Mouse (Mus musculus) natural killer cell, adult 2 months (primary cell): ENCODE results near the gene Ndufv1.
"Not testable (repeated sequence)": the region's sequence is repeated elsewhere in the genome, so short reads cannot be mapped to it uniquely, and the experiment has no call there.

Source experiments
- DNase-seq, 2 experiments: peaks; one replicate each; pipeline ENCODE4 v3.0.0; 2022; ENCODE audit warnings: low spot score in 2 of 2

Ndufv1 gene

DNA sequence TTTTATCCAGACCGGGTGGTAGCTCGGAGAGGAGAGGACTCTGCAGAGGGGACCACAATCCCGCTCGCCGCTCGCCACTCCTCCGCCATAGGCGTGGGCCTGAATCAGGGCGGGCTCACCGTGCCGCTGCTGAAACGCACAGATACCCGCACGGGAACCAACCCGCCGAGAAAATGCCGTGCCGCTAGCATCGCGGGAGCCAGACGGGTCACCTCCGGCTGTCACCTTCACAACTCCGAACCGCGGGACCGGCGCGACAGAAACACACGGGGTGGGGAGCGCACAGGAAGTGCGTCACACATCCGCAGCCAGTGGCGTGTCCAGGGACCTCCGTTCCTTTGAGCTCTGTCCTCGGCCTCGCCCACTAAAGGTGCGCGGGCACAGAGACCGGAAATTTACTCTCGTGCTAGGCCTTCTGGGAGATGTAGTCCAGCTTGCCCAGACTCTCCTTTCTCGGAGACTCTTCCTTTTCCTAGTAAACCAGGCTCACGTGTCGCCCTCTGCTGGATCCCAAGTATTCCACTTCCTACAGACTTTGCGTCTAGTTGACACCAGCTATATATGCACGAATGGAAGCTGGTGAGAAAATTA, at the start of gene Ndufv1:
Gene Ndufv1, minus strand, starts transcription at position 375 of the 591 bp plus-strand sequence.
- peak; percentile 94 to 95 for DNase-seq

DNA sequence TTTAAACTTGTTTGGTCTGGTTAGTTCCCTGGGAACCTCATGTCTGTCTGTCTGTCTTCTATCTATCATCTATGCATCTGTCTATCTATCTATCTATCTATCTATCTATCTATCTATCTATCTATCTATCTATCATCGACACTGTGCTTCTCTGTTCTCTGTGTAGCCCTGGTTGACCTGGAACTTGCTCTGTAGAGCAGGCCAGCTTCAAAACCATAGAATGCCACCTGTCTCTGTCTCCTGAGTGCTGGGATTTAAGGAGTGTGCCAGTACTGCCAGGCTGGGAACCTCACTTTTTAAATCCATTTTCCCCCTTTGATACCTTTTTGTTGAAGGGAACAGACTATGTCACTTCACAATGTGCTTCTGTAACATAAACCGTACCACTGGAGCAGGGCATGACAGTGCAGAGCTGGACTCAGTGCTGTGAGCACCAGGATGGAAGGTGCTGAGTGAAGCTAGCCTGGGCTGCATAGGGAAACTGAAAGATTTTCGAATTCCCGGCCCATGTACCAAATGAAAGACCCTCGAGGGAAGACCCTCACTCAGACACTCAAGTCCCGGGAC, 48.4 kb upstream of the Ndufv1 start:
- no peak for DNase-seq

DNA sequence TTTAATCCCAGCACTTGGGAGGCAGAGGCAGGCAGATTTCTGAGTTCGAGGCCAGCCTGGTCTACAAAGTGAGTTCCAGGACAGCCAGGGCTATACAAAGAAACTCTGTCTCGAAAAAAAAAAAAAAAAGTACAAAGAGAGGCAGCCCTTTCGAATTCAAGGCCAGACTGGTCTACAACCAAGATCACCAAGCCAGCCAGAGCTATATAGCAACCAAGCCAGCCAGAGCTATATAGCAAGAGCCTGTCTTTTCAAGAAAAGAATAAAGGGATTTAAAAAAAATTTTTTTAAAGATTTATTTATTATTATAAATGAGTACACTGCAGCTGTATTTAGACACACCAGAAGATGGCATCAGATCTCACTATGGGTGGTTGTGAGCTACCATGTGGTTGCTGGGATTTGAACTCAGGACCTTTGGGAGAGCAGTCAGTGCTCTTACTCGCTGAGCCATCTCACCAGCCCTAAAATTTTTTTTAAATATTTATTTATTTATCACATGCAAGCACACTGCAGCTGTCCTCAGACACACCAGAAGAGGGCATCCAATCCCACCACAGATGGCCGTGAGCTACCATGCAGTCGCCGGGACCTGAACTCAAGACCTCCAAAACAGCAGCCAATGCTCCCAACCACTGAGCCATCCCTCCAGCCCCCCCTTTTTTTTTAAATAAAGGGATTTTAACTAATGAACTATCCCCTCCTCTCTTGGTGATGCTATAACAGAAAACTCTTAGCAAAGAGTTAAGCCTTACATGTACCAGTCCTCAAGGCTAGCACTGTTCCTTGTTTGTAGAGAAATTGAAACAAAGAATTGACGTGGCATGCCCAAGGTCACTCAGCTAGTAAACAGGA, 47.7 kb upstream of the Ndufv1 start:
- DNase-seq: not testable (repeated sequence)

DNA sequence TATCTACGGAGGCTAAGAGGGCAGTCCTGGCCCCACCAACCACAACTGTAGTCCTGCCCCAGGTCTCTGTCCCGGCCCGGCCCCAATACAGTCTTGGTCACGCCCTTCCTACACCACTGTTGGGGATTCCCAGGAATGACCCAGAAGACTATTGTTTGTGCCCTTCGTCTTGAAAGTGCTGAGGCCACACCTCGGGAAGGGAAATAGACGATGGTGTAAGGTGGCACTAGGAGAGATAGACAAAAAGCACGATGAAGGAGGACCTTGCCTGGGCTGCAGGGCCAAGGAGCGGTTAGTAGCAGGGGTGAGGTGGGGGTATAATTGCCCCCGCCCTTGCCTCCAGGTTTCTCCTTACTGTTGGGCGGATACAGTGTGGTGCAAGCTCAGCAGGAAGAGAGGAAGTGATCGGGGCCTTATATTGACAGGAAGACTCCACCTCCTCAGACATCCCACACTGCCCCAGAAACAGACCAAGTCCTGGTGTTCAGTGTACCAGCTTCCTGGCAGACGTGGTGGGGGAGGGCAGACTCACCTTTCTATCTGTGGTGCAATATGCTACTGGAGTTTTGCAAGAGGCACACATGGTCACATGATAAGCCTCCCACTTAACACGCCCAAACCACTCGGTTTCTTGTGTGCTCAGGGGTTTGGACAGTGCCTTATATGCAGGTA, 46.6 kb upstream of the Ndufv1 start, which contains the start of gene Gstp3:
Gene Gstp3, minus strand, starts transcription at position 501 of the 672 bp plus-strand sequence.
- DNase-seq: peak in 1 of 2 experiments; percentile 20

DNA sequence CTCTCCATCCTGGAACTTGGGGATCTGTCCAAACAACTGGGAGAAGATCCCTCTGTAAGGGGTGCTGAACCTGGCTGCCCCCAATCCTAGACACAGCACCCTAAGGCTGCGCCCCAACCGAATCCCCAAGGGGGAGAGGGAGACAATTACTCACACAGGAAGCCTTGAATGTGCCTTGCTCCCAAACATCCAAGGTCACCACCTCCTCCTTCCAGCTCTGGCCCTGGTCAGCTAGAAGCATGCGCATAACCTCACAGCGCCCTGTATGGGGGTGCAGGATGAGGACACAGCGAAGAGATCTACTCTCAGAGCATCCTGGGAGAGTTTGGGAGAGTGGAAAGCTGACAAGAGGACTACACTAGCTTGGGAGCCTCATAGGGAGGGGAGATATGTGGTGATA, 46.0 kb upstream of the Ndufv1 start:
- DNase-seq: no peak

DNA sequence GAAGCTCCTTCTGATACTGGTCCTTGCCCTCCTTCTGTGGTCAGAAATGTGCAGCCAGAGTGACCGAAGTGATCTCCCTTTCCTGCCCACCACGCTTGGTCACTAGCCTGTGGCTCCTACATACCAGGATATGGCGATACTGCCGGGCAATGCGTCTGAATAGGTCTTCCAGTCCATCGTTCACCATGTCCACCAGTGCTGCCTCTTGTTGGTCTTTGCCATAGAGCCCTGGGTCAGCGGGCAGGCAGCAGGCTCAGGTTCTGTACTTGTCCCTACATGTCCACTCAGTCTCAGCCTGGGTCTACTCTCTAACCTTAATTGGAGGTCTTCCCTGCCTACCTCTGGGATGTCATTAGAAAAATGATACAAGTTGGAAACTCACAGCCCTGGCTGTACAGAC, 45.4 kb upstream of the Ndufv1 start:
- no peak for DNase-seq

DNA sequence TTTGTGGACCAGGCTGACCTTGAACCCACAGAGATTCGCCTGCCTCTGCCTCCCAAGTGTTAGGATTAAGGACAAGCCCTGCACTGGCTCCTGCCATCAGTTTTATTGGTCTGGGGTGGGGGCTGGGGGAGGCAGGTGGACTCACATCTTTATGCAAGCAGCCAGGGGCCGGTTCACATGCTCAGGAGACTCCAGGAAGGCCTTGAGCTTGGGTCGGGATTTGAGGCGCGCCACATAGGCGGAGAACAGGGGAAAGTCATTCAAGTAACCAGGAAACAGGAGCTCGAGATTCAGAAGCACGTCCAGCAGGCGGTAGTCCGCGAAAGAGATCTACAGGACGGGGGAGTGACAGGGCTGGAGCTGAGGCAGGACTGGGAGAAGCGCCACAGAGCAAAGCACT, 44.8 kb upstream of the Ndufv1 start:
- DNase-seq: no peak

DNA sequence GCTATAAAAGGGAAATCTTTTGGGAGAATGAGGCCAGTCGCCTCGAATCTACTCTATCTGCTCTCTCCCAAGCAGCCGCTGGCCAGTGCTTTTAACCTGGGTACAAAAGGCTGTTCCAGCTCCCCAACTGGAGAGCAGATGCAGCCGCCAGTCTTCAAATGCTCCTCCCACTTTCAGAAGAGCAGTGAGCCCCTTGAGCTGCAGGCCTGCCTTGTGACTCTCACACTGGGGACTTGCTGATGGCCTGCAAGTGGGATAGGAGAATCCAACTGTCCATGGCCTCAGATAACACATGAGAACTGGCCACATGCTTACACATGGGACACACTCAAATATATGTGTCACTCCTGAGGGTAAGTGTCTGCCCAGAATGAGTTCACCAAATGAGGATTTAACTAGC, 44.1 kb upstream of the Ndufv1 start:
- no peak for DNase-seq

DNA sequence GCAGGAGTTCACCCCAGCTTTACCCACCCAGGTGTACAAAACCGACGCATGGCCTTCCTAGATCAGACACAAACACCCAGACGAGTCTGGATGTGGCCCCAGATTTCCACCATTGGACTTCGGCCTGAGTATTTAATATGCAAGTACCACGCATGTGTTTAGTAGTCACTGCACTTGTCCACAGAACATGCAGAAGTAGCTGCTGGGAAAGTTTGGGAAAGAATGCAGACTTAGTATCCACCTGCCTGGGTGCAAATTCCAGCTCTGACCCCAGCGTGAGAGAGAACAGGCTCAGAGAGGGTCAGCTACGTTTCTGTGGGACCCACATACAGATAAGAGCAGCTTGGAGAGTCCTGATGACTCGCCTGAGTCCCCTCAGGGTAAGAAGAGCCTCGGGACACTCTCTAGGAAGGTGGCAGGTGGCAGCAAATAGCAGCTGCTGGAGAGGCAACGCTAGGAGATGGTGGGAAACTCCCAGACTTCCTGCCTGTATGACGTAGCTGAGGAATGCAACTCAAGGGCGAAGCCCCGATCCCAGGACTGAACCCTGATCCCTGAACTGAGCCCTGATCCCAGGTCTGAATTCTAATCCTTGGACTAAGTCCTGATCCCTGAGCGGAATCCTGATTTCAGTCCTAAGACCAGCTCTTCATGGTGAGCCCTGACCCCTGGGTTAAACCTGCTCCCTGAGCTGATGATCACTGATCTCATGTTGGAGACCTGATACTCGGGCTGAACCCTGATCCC, 43.5 kb upstream of the Ndufv1 start:
- no peak for DNase-seq

DNA sequence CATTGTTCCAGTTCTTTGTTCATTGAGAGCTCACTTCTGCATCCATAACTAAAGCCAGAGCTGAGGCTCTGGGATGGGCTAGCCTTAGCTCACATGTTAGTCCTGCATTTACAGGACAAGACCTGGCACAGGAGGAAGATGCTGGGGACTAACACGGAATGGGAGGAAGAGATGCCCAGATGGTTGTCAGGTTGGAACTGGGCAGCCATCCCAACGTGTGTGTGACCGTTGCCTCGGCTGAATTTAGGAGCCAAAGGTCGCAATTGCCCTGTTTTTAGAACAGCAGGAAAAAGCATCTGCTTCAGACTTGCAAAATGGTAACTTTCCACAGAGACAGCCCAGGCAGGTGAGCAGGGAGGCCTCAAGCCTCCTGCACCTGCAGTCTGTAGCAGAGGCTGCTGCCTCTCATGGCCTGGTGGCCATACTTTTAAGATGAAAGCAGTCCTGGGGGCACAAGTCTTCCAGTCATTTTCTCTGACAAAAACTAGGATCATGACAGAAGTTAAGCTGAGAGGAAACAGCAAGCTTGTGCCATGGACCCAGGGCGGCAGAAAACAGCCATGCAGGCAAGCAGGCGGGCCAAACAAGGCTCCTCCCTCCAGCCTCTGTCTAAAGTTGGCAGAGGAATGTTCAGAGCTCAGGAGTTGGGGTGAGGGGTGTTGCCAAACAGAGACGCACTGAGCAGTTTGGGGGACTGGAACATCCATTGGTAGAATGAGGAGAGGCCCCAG, 42.8 kb upstream of the Ndufv1 start:
- no peak for DNase-seq

DNA sequence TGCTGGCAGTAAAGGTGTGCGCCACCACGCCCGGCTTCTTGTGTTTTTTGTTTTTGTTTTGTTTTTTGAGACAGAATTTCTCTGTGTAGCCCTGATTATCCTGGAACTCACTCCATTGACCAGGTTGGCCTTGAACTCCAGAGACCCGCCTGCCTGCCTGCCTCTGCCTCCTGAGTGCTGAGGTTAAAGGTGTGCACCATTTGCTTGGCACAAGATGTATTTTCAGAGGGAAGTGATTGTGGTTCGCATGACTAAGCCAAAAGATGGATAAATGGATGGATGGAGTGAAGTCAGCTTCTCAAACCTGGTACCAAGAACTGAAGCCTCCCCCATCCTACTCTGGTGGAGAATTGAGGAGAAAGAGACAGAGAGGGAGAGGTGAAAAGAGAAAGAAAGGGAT, 42.0 kb upstream of the Ndufv1 start:
- no peak for DNase-seq

DNA sequence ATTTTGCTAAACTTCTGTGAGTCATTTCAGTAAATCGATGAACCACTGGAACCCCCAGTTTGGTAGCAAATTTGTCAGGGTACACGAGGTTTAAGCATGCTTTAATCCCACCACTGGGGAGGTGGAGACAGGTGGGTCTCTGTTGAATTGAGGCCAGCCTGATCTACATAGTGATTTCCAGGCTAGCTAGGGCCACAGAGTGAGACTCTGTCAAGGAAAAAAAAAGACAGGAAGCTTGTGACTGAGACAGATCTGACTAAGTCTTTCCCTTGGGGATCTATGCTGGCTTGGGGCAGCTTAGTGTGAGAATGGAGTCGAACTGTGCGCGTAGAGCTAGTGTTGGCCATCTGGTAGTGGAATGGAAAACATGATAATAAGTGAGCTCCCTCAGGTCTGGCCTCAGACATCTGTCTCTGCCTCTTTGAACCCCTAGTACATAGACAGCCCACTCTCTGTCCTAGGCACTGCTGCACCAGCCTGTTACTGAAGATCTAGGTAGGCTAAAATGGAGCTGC, 40.0 kb upstream of the Ndufv1 start:
- no peak for DNase-seq

DNA sequence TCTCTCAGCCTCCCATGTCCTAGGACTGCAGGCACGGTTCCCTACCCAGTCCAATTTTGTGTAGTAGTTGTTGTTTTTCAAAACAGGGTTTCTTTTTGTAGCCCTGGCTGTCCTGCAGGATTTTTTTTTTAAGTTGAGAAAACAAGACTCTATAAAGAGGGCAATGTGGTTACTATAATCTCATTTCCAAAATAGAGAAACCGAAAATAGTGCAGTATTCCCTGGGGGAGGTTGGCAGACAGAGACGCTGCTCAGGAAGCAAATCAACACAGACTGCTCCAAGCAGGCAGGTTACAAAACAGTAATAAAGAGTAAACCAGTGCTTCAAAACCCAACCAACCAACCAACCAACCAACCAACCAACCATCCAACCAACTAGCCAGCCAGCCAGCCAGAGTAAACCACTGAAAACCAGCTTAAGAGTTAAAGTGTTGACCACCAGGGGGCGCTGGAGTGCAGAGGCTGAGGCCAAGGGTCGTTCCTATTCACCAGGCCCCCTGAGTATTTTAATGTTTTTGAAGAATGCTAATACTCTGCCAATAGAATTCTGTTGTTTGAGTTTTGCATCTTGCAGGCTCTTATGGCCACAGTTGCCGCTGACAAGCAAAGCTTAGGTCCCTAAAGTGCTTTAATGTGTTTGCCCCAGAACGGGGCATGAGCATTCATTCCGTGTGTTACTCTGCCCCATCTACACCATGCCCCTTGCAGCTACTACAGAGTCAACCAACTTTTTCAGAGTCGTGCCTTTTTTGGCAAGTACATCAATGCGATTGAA, 39.3 kb upstream of the Ndufv1 start:
- peak; percentile 56 to 77 for DNase-seq

DNA sequence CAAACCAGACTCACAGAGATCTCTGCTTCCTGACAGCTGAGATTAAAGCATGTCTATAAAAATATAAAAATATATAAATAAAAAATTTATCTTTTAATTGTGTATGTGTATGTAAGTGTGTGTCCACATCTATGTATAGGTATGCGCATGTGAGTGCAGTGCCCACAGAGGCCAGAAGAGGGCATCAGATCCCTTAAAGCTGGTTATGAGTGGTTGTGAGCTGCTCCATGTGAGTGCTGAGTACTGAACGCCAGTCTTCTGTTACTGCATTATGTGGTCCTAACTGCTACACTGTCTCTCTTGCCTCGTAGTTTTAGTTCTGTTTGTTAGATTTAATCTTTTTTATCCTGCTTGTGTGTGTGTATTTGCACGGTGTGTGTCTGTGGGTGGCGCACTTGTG, 38.4 kb upstream of the Ndufv1 start:
- DNase-seq: no peak

DNA sequence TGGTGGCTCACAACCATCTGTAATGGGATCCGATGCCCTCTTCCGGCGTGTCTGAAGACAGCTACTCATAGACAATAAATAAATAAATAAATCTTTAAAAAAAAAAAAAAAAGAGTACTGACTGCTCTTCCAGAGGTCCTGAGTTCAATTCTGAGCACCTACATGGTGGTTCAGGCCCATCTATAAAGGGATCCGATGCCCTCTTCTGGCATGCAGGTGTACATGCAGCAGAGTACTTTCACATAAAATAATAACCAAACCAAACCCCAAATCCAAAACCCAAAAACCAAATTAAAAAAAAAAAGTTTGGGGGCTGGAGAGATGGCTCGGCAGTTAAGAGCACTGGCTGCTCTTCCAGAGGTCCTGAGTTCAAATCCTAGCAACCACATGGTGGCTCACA, 36.5 kb upstream of the Ndufv1 start:
- not testable (repeated sequence) for DNase-seq

DNA sequence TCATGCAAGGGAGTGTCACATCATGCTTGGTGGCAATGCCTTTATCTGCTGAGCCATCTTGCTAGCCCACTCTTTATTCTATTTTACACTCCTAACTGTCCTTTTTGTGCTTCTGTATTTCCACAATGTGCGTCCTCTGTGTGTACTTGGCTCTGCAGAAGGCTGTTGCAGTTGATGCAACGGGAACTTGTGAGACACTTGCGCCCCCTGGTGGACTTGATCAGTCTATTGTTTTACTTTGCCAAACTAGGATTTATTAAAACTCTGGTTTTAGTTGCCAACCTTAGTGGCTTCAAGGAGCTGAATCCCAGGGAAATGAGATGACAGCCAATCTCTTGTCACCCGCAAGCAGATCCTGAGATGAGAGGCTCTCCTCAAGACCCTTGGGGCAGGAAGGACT, 35.3 kb upstream of the Ndufv1 start:
- peak; percentile 78 to 86 for DNase-seq

DNA sequence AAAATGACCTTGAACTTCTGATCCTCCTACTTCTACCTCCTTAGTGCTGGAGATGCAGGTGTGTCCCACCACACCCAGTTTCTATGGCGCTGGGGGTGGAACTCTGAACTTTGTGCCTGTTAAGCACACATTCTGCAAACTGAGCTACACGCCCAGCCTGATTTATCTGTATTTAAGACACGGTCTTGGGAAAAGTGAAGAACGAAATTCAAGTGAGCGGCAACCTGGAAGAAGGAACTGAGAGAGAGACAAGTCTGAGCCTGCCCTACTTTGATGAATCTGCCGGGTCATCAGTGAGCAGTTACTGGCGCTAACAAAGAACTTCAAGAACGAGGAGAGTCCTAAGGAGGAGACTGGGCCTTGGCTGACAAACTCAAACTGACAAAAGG, 34.3 kb upstream of the Ndufv1 start:
- no peak for DNase-seq

DNA sequence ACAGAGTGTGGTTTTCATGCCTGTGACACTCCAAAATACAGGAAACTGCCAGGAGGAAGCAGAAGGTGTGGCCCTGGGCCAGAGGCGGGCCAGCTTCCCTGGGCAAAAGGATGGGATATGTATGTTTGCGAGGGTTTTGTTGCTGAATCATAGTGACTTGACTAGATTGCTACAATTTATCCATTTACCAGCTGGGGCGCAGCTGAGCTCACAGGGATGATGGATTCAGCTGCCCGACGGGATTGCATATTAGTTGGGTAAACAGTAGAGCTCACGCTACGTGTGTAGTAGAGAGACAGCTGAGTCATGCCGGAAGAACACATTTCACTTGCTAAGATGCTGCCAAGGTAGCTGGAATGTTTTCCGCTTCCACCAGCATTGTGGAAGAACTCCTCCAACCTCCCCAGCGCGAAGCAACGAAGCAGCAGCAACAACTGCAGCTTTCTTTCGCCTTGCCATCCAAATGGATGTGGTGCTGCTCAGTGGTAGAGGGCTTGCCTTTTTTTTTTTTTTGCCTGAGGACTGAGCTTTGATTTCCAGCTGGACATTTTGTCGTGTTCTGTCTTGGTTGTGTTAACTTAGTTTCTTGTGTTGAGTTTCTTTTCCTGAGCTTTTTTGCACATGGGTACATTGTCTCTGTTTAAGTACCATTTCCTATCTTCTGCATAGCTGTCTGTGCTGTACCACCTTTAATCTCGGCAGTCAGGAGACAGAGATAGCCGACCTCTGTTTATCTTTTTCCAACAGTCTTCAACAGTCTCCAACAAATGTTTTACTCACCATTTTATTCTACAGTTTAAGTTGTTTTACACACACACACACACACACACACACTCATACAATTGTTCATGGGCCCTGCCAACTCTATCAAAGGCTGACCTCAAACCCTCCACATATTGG, 33.6 kb upstream of the Ndufv1 start, which contains the start of gene Gstp2:
Gene Gstp2, minus strand, starts transcription at position 58 of the 900 bp plus-strand sequence.
- DNase-seq: no peak

DNA sequence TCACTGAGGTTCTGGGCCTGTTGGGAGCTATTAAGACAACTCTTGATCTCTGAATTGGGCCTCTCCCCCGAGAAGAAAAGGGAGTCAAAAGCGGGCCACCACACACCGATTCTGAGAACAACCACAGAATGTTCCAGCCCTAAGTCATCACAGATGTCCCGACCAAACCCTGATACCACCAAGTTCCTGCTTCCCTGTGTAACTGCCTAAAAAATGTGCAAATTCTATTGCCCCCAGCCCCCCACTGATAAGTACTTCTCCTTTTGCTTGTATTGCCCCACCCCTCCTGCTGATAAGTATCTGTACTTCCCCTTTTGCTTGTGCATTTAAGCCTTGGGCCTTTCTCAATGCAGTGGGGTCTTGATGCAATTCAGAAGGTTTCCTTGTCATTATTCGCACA, 31.5 kb upstream of the Ndufv1 start:
- DNase-seq: not testable (repeated sequence)
